Mouse (Mus musculus) cerebellum, postnatal 36 days (tissue): ENCODE measurements around the gene St6galnac6.

Experiments
- DNase-seq, 2 experiments: peaks; one replicate each; pipeline ENCODE4 v3.0.0; 2021 to 2022; ENCODE audit warnings: mixed read lengths in 2 of 2

St6galnac6 gene

GRCm38 (mm10) chr2:32599409-32599808, at the start of gene St6galnac6:
TSS of gene St6galnac6 (plus strand) at chr2:32599709.
- DNase-seq: no peak

- no peak for DNase-seq
Measured at GRCm38 (mm10) chr2:32549764-32550163, 49.7 kb upstream of the St6galnac6 start.

GRCm38 (mm10) chr2:32551236-32551635, 48.3 kb upstream of the St6galnac6 start:
- DNase-seq: no peak

GRCm38 (mm10) chr2:32553592-32554148, 45.8 kb upstream of the St6galnac6 start:
- no peak for DNase-seq

GRCm38 (mm10) chr2:32555484-32555883, 44.0 kb upstream of the St6galnac6 start:
- no peak for DNase-seq

GRCm38 (mm10) chr2:32556019-32556418, 43.5 kb upstream of the St6galnac6 start:
- no peak for DNase-seq

GRCm38 (mm10) chr2:32559570-32559969, 39.9 kb upstream of the St6galnac6 start:
- no peak for DNase-seq

GRCm38 (mm10) chr2:32566536-32567063, 32.9 kb upstream of the St6galnac6 start:
- peak; percentile 63 to 75 for DNase-seq

- peak; percentile 45 to 66 for DNase-seq
Measured at GRCm38 (mm10) chr2:32568149-32568548, 31.4 kb upstream of the St6galnac6 start.

GRCm38 (mm10) chr2:32568941-32569340, 30.6 kb upstream of the St6galnac6 start:
- DNase-seq: no peak

GRCm38 (mm10) chr2:32570698-32571494, 28.6 kb upstream of the St6galnac6 start, which contains the start of gene Dpm2:
TSS of gene Dpm2 (plus strand) at chr2:32570858.
- peak; percentile 87 to 89 for DNase-seq

GRCm38 (mm10) chr2:32572196-32572595, 27.3 kb upstream of the St6galnac6 start:
- no peak for DNase-seq

GRCm38 (mm10) chr2:32574497-32574896, 25.0 kb upstream of the St6galnac6 start, which contains the start of gene Pip5kl1:
TSS of gene Pip5kl1 (plus strand) at chr2:32574797.
- DNase-seq: no peak

GRCm38 (mm10) chr2:32574901-32575585, 24.5 kb upstream of the St6galnac6 start:
- DNase-seq: peak; percentile 77 to 82

GRCm38 (mm10) chr2:32575586-32576160, 23.8 kb upstream of the St6galnac6 start, which contains the start of gene 9430097D07Rik:
TSS of gene 9430097D07Rik (minus strand) at chr2:32575684.
- peak; percentile 78 to 79 for DNase-seq

- no peak for DNase-seq
Measured at GRCm38 (mm10) chr2:32576532-32576931, 23.0 kb upstream of the St6galnac6 start.

GRCm38 (mm10) chr2:32578146-32579046, 21.1 kb upstream of the St6galnac6 start:
- peak in 1 of 2 experiments; percentile 57 for DNase-seq

- peak; percentile 76 to 79 for DNase-seq
Measured at GRCm38 (mm10) chr2:32581450-32582095, 17.9 kb upstream of the St6galnac6 start.

GRCm38 (mm10) chr2:32582830-32583799, 16.4 kb upstream of the St6galnac6 start:
- peak; percentile 81 to 89 for DNase-seq
